8 mouse cellular contexts compared by ENCODE assay signal in genomic region chr14:100458727-100459447, GRCm38 (mm10).
DNase-seq lines count a peak whose midpoint lies in the region; ATAC-seq lines count a peak whose summit lies in the region.

No protein-coding gene starts in this region.

- 1% methylated on average over 9 of the region's 9 CpGs for WGBS in forebrain, embryonic 15.5 days
- WGBS in hindbrain, embryonic 15.5 days: 7% methylated on average over 9 of the region's 9 CpGs
- WGBS in lung, embryonic 16.5 days: 13% methylated on average over 9 of the region's 9 CpGs

- no peaks in the 10 kb centered on the region for H3K36me3 ChIP-seq in forebrain, embryonic 15.5 days
- no peaks in the 10 kb centered on the region for H3K36me3 ChIP-seq in hindbrain, embryonic 15.5 days
- H3K36me3 ChIP-seq in lung, embryonic 16.5 days (ENCODE audit: control insufficient read depth, insufficient read depth, low read length): no peaks in the 10 kb centered on the region

- peak; percentile 70 for ATAC-seq in CD4-positive, CD25-positive, alpha-beta regulatory T cell, adult 4 months
- ATAC-seq in cerebellum, adult (ENCODE audit: insufficient number of reproducible peaks, low FRiP score, low TSS enrichment): 0 out of 2 replicates have a peak, but pooled peaks have one; percentile 12
- ATAC-seq in forebrain, embryonic 15.5 days (replicated peaks): peak; percentile 96
- peak; percentile 95 for ATAC-seq in hindbrain, embryonic 15.5 days (ENCODE audit: low FRiP score, low read depth)
- peak; percentile 86 for ATAC-seq in lung, embryonic 16.5 days (ENCODE audit: low read depth)

- H3K4me1 ChIP-seq in forebrain, embryonic 15.5 days: peaks cover 44% of the 10 kb centered on the region
- peaks cover 40% of the 10 kb centered on the region for H3K4me1 ChIP-seq in hindbrain, embryonic 15.5 days (replicated peaks)
- H3K4me1 ChIP-seq in lung, embryonic 16.5 days (replicated peaks; ENCODE audit: control insufficient read depth, insufficient read depth, low read length): peaks cover 11% of the 10 kb centered on the region

- peak overlapping the region; percentile 27; the same call in 1 of the 2 replicates for H3K9ac ChIP-seq in forebrain, embryonic 15.5 days (replicated peaks)
- no peak overlapping the region for H3K9ac ChIP-seq in hindbrain, embryonic 15.5 days
- H3K9ac ChIP-seq in lung, embryonic 16.5 days (ENCODE audit: low read length): no peak overlapping the region

- peak overlapping the region; percentile 35 for H3K4me2 ChIP-seq in forebrain, embryonic 15.5 days (replicated peaks)
- H3K4me2 ChIP-seq in hindbrain, embryonic 15.5 days: peak overlapping the region; percentile 51
- peak overlapping the region; percentile 27 for H3K4me2 ChIP-seq in lung, embryonic 16.5 days (ENCODE audit: low read depth, low read length)

- no peaks in the 10 kb centered on the region for H3K27me3 ChIP-seq in forebrain, embryonic 15.5 days
- no peaks in the 10 kb centered on the region for H3K27me3 ChIP-seq in hindbrain, embryonic 15.5 days
- no peaks in the 10 kb centered on the region for H3K27me3 ChIP-seq in lung, embryonic 16.5 days (ENCODE audit: control insufficient read depth, insufficient read depth, low read depth, low read length)

- peak; percentile 88 to 92 for DNase-seq in layer of hippocampus, postnatal 10 days (ENCODE audit: low spot score in 2 of 2)
- DNase-seq in ovary, postnatal 10 days (ENCODE audit: low spot score): peak; percentile 35
- DNase-seq in thymus, postnatal 14 days: peak; percentile 52

- H3K4me3 ChIP-seq in forebrain, embryonic 15.5 days: peak overlapping the region; percentile 14
- peak overlapping the region; percentile 13; the same call in 1 of the 2 replicates for H3K4me3 ChIP-seq in hindbrain, embryonic 15.5 days
- no peak overlapping the region for H3K4me3 ChIP-seq in lung, embryonic 16.5 days (ENCODE audit: low read length)

- H3K27ac ChIP-seq in forebrain, embryonic 15.5 days (replicated peaks): peak overlapping the region; percentile 90
- peak overlapping the region; percentile 85 for H3K27ac ChIP-seq in hindbrain, embryonic 15.5 days (replicated peaks)
- H3K27ac ChIP-seq in lung, embryonic 16.5 days (ENCODE audit: low read length): no peak overlapping the region

- H3K9me3 ChIP-seq in forebrain, embryonic 15.5 days: no peaks in the 10 kb centered on the region
- H3K9me3 ChIP-seq in hindbrain, embryonic 15.5 days: no peaks in the 10 kb centered on the region
- no peaks in the 10 kb centered on the region for H3K9me3 ChIP-seq in lung, embryonic 16.5 days (ENCODE audit: control insufficient read depth, low read length)

Comparison
In these comparisons a context has a peak if more than half of its experiments do, and no peak if none do; other contexts are left out.
1. ATAC-seq: peak in every context shown above with its lines; median percentile 96 in forebrain, embryonic 15.5 days; 95 in hindbrain, embryonic 15.5 days; 86 in lung, embryonic 16.5 days; 70 in CD4-positive, CD25-positive, alpha-beta regulatory T cell, adult 4 months; 12 in cerebellum, adult.
2. DNase-seq: peak in every context shown above with its lines; median percentile 90 in layer of hippocampus, postnatal 10 days; 52 in thymus, postnatal 14 days; 35 in ovary, postnatal 10 days.